Mouse (Mus musculus) limb, embryonic 14.5 days (tissue): ENCODE results near the gene Srsf2. TPM values are rescaled to one million over a fixed set of nuclear protein-coding genes. Genes with fewer than 3 reads are reported as not detected.
A peak's percentile ranks its signal among the peaks of the same experiment; 100 is the strongest.

Source experiments
- ATAC-seq: fragments of 200-750 bp; cut with Nextera tagmentation; 2 replicates; pipeline ENCODE4 v1.8.0; 2017; ENCODE audit warnings: low read depth, moderate number of reproducible peaks, moderate TSS enrichment; ENCODE audit not compliant: low FRiP score
- DNase-seq: peaks from one replicate; pipeline ENCODE4 v3.0.0-alpha.2; 2015; ENCODE audit warnings: low spot score
- H3K27ac ChIP-seq: fragments of 300-500 bp; sonication (generic); replicated peaks from 2 replicates; pipeline ENCODE4 v1.5.1; 2014; ENCODE audit warnings: low read depth, mild to moderate bottlenecking, low read length, moderate library complexity, mixed read lengths
- H3K27me3 ChIP-seq: fragments of 300-500 bp; sonication (generic); 2 replicates; pipeline ENCODE4 v1.6.1; 2014; ENCODE audit warnings: low read length, mixed read lengths; ENCODE audit not compliant: control insufficient read depth, insufficient read depth
- H3K36me3 ChIP-seq: fragments of 300-500 bp; sonication (generic); 2 replicates; pipeline ENCODE4 v1.6.1; 2014; ENCODE audit warnings: mild to moderate bottlenecking, low read length, moderate library complexity, mixed read lengths; ENCODE audit not compliant: control insufficient read depth, insufficient read depth
- H3K4me1 ChIP-seq: fragments of 300-500 bp; sonication (generic); 2 replicates; pipeline ENCODE4 v1.6.1; 2014; ENCODE audit warnings: antibody characterized with exemption, low read length, mixed read lengths; ENCODE audit not compliant: control insufficient read depth, insufficient read depth
- H3K4me2 ChIP-seq: fragments of 300-500 bp; sonication (generic); replicated peaks from 2 replicates; pipeline ENCODE4 v1.6.1; 2014; ENCODE audit warnings: low read depth, mild to moderate bottlenecking, low read length, moderate library complexity; ENCODE audit not compliant: severe bottlenecking
- H3K4me3 ChIP-seq: fragments of 300-500 bp; sonication (generic); replicated peaks from 2 replicates; pipeline ENCODE4 v1.5.1; 2014; ENCODE audit warnings: low read length
- H3K9ac ChIP-seq: fragments of 300-500 bp; sonication (generic); 2 replicates; pipeline ENCODE4 v1.6.1; 2014; ENCODE audit warnings: mild to moderate bottlenecking, low read depth, low read length, moderate library complexity; ENCODE audit not compliant: severe bottlenecking
- H3K9me3 ChIP-seq: fragments of 300-500 bp; sonication (generic); 2 replicates; pipeline ENCODE4 v1.6.1; 2016; ENCODE audit warnings: low read length; ENCODE audit not compliant: control insufficient read depth
- POLR2A ChIP-seq: fragments of 200-500 bp; IDR thresholded peaks from 2 replicates; pipeline ENCODE4 v1.8.0; 2012; ENCODE audit warnings: inconsistent platforms, mild to moderate bottlenecking, moderate library complexity, borderline replicate concordance; ENCODE audit not compliant: insufficient read depth, insufficient read length; ENCODE audit errors: extremely low read depth
- WGBS: fragments of 180-500 bp; shearing (Covaris S2); extraction: QIAGEN DNeasy Blood & Tissue Kit; methylation state at CpG from one replicate; pipeline ENCODE4 v1.1.7; 2014; 5-methylcytosine and 5-hydroxymethylcytosine counted together
- polyA plus RNA-seq, 2 experiments: library from polyadenylated mRNA; depleted of rRNA in 1 of 2; stranded (reverse) in 1 of 2; unstranded in 1 of 2; fragments of >200 nt; fragmentation: Nextera tagmentation in 1 of 2; extraction: Ambion mirVana in 1 of 2; gene quantifications; 2 replicates each; pipeline versions ENCODE4 v1.2.1 to v1.2.3; 2012 to 2014

The Srsf2 gene
- polyA plus RNA-seq, 2 experiments, result 776 to 791 TPM

DNA sequence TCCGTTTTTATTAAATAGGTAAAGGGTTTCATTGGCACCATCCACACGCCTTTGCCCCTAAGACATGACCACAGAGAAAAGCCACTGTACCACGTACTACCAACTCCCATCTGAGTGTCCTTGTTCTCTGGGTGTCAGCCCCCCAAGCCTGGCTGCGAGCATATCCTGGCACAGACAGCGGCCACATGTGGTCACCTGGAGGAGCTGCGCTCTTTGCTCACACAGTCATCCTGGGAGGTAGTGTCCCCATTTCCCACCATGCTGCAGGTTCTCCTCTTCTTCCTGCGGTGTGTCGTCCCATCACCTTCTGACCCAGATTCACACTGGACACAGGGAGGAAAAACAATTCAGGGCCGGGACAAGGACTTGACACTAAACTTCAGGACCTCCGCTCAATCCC is 15.5 kb downstream of the Srsf2 start:
- H3K36me3 ChIP-seq, result peaks cover 83% of the 10 kb centered on the region
- no peaks in the 10 kb centered on the region for H3K9me3 ChIP-seq
- DNase-seq (no peak), ATAC-seq (no peak)
- no peak overlapping the region for H3K27ac ChIP-seq
- H3K9ac ChIP-seq, result no peak overlapping the region
- H3K27me3 ChIP-seq, result no peaks in the 10 kb centered on the region
- no peak overlapping the region for H3K4me2 ChIP-seq
- peaks cover 22% of the 10 kb centered on the region for H3K4me1 ChIP-seq
- WGBS, result 92% methylated on average over 10 of the region's 10 CpGs
- H3K4me3 ChIP-seq, result no peak overlapping the region
- no peak for TF ChIP-seq POLR2A

- Histone ChIP-seq H3K36me3 (peaks cover 87% of the 10 kb centered on the region), H3K4me1 (peaks cover 17% of the 10 kb centered on the region), H3K4me2 (no peak overlapping the region), H3K9ac (no peak overlapping the region), H3K27ac (no peak overlapping the region), H3K27me3 (no peaks in the 10 kb centered on the region), H3K9me3 (no peaks in the 10 kb centered on the region), H3K4me3 (no peak overlapping the region)
- WGBS, result 80% methylated on average over 4 of the region's 4 CpGs
- ATAC-seq (no peak), DNase-seq (no peak)
- TF ChIP-seq POLR2A, result no peak
These were observed 16.6 kb downstream of the Srsf2 start for GRCm38 (mm10) chr11:116836283-116836682.

GRCm38 (mm10) chr11:116834954-116835353 is 17.9 kb downstream of the Srsf2 start:
- Histone ChIP-seq H3K9ac (no peak overlapping the region), H3K4me3 (no peak overlapping the region), H3K4me1 (peaks cover 4% of the 10 kb centered on the region; the same call in 1 of the 2 replicates), H3K36me3 (peaks cover 78% of the 10 kb centered on the region), H3K4me2 (no peak overlapping the region), H3K27me3 (no peaks in the 10 kb centered on the region), H3K27ac (no peak overlapping the region), H3K9me3 (no peaks in the 10 kb centered on the region)
- WGBS, result 89% methylated on average over 1 of the region's 1 CpGs
- ATAC-seq (no peak), DNase-seq (no peak)
- no peak for TF ChIP-seq POLR2A

DNA sequence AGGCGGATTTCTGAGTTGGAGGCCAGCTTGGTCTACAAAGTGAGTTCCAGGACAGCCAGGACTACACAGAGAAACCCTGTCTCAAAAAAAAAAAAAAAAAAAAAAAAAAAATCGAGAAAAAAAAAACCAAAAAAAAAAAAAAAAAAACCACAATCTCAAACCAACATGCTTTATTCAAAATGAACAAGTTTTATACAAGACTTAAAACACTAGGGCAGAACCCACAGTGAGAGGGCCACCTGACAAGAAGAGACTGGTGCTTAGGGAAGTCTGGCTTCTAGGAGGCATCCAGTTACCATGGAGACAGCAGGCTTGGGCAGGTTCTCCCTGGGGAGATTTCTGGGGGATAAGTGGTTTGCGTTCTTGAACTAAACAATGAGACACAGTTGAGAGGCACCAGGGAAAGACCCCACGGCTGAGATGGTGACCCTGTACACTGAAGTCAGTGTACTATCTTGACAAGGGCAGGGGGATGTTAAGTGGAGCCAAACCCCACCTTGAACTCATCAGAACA is 20.7 kb downstream of the Srsf2 start:
- TF ChIP-seq POLR2A, result no peak
- no peak for ATAC-seq
- peaks cover 6% of the 10 kb centered on the region; the same call in 1 of the 2 replicates for H3K4me1 ChIP-seq
- H3K4me3 ChIP-seq, result no peak overlapping the region
- H3K27ac ChIP-seq, result no peak overlapping the region
- H3K27me3 ChIP-seq, result no peaks in the 10 kb centered on the region
- H3K9ac ChIP-seq, result no peak overlapping the region
- H3K36me3 ChIP-seq, result peaks cover 51% of the 10 kb centered on the region
- no peak overlapping the region for H3K4me2 ChIP-seq
- 40% methylated on average over 4 of the region's 4 CpGs for WGBS
- H3K9me3 ChIP-seq, result no peaks in the 10 kb centered on the region
- DNase-seq, result peak; percentile 46

- WGBS, result under 1% methylated on average over 52 of the region's 71 CpGs
- Histone ChIP-seq H3K4me1 (peaks cover 14% of the 10 kb centered on the region; the same call in 1 of the 2 replicates), H3K9me3 (no peaks in the 10 kb centered on the region), H3K36me3 (peaks cover 7% of the 10 kb centered on the region), H3K27ac (peak within 1 kb of the TSS; percentile 43; the same call in 1 of the 2 replicates), H3K4me3 (peak within 1 kb of the TSS; percentile 69), H3K4me2 (peak within 1 kb of the TSS; percentile 89), H3K9ac (peak within 1 kb of the TSS; percentile 78), H3K27me3 (no peaks in the 10 kb centered on the region)
- ATAC-seq (peak; percentile 56), DNase-seq (peak; percentile 57)
- no peak for TF ChIP-seq POLR2A
These were observed 25.2 kb downstream of the Srsf2 start, which contains the start of gene Mxra7 for GRCm38 (mm10) chr11:116827534-116828165. TSS of gene Mxra7 (minus strand) at chr11:116828046.
